Mouse (Mus musculus) hindbrain, embryonic 13.5 days (tissue): ENCODE measurements at regions not wholly inside any gene's neighbourhood (a gene's known extent, or its start where the extent isn't known, plus 50 kb on each side); places are given as distances from the start of the nearest gene placed in this dataset.

Experiments used
- ATAC-seq: fragments of 200-750 bp; cut with Nextera tagmentation; 2 replicates; pipeline ENCODE4 v1.8.0; 2017; ENCODE audit warnings: moderate TSS enrichment; ENCODE audit not compliant: low FRiP score
- H3K27ac ChIP-seq: fragments of 300-500 bp; sonication (generic); 2 replicates; pipeline ENCODE4 v1.5.1; 2015; ENCODE audit warnings: inconsistent platforms, mild to moderate bottlenecking, moderate library complexity
- H3K27me3 ChIP-seq: fragments of 300-500 bp; sonication (generic); 2 replicates; pipeline ENCODE4 v1.6.1; 2015; ENCODE audit warnings: mild to moderate bottlenecking, inconsistent platforms
- H3K36me3 ChIP-seq: fragments of 300-500 bp; sonication (generic); 2 replicates; pipeline ENCODE4 v1.6.1; 2015; ENCODE audit warnings: mild to moderate bottlenecking, inconsistent platforms
- H3K4me1 ChIP-seq: fragments of 300-500 bp; sonication (generic); replicated peaks from 2 replicates; pipeline ENCODE4 v1.6.1; 2015; ENCODE audit warnings: inconsistent platforms
- H3K4me2 ChIP-seq: fragments of 300-500 bp; sonication (generic); 2 replicates; pipeline ENCODE4 v1.6.1; 2015; ENCODE audit warnings: inconsistent platforms, mild to moderate bottlenecking, moderate library complexity
- H3K4me3 ChIP-seq: fragments of 300-500 bp; sonication (generic); 2 replicates; pipeline ENCODE4 v1.5.1; 2015; ENCODE audit warnings: mild to moderate bottlenecking, inconsistent platforms
- H3K9ac ChIP-seq: fragments of 300-500 bp; sonication (generic); 2 replicates; pipeline ENCODE4 v1.6.1; 2015; ENCODE audit warnings: mild to moderate bottlenecking, inconsistent platforms
- H3K9me3 ChIP-seq: fragments of 300-500 bp; sonication (generic); 2 replicates; pipeline ENCODE4 v1.6.1; 2016; ENCODE audit warnings: inconsistent platforms
- WGBS: fragments of 180-500 bp; shearing (Covaris S2); methylation state at CpG from one replicate; pipeline ENCODE4 v1.1.7; 2015; 5-methylcytosine and 5-hydroxymethylcytosine counted together

- Histone ChIP-seq H3K27ac (no peak overlapping the region), H3K36me3 (no peaks in the 10 kb centered on the region), H3K4me3 (no peak overlapping the region), H3K4me1 (no peaks in the 10 kb centered on the region), H3K9ac (no peak overlapping the region), H3K4me2 (no peak overlapping the region), H3K9me3 (no peaks in the 10 kb centered on the region), H3K27me3 (no peaks in the 10 kb centered on the region)
- WGBS = 79% methylated on average over 4 of the region's 4 CpGs
- ATAC-seq = no peak
Measured at GRCm38 (mm10) chr3:144050341-144050740, 154.7 kb downstream of the Lmo4 start.

- Histone ChIP-seq H3K4me1 (no peaks in the 10 kb centered on the region), H3K27me3 (no peaks in the 10 kb centered on the region), H3K27ac (no peak overlapping the region), H3K4me2 (no peak overlapping the region), H3K9me3 (no peaks in the 10 kb centered on the region), H3K9ac (no peak overlapping the region), H3K36me3 (no peaks in the 10 kb centered on the region), H3K4me3 (no peak overlapping the region)
- ATAC-seq = no peak
- 43% methylated on average over 4 of the region's 4 CpGs for WGBS
Measured at GRCm38 (mm10) chr3:144049270-144049669, 155.8 kb downstream of the Lmo4 start.

GRCm38 (mm10) chr3:144044366-144044765, 160.7 kb downstream of the Lmo4 start:
- Histone ChIP-seq H3K4me1 (no peaks in the 10 kb centered on the region), H3K9me3 (no peaks in the 10 kb centered on the region), H3K27me3 (no peaks in the 10 kb centered on the region), H3K9ac (no peak overlapping the region), H3K36me3 (no peaks in the 10 kb centered on the region), H3K4me3 (no peak overlapping the region), H3K27ac (no peak overlapping the region), H3K4me2 (no peak overlapping the region)
- WGBS = 86% methylated on average over 2 of the region's 2 CpGs
- no peak for ATAC-seq

GRCm38 (mm10) chr3:144041788-144042187, 163.2 kb downstream of the Lmo4 start:
- H3K4me3 ChIP-seq = no peak overlapping the region
- H3K9me3 ChIP-seq = no peaks in the 10 kb centered on the region
- H3K36me3 ChIP-seq = no peaks in the 10 kb centered on the region
- H3K4me2 ChIP-seq = no peak overlapping the region
- no peaks in the 10 kb centered on the region for H3K4me1 ChIP-seq
- ATAC-seq = no peak
- H3K27me3 ChIP-seq = no peaks in the 10 kb centered on the region
- no peak overlapping the region for H3K9ac ChIP-seq
- WGBS = 85% methylated on average over 5 of the region's 5 CpGs
- no peak overlapping the region for H3K27ac ChIP-seq

GRCm38 (mm10) chr3:144039498-144039897, 165.5 kb downstream of the Lmo4 start:
- 93% methylated on average over 3 of the region's 3 CpGs for WGBS
- Histone ChIP-seq H3K4me1 (no peaks in the 10 kb centered on the region), H3K9me3 (no peaks in the 10 kb centered on the region), H3K36me3 (no peaks in the 10 kb centered on the region), H3K4me3 (no peak overlapping the region), H3K4me2 (no peak overlapping the region), H3K27ac (no peak overlapping the region), H3K27me3 (no peaks in the 10 kb centered on the region), H3K9ac (no peak overlapping the region)
- ATAC-seq = no peak

- H3K27ac ChIP-seq = no peak overlapping the region
- 0 out of 2 replicates have a peak, but pooled peaks cover 5% of the 10 kb centered on the region for H3K4me1 ChIP-seq
- H3K27me3 ChIP-seq = no peaks in the 10 kb centered on the region
- no peaks in the 10 kb centered on the region for H3K9me3 ChIP-seq
- no peak overlapping the region for H3K9ac ChIP-seq
- H3K4me2 ChIP-seq = no peak overlapping the region
- WGBS = 96% methylated on average over 1 of the region's 1 CpGs
- no peak overlapping the region for H3K4me3 ChIP-seq
- H3K36me3 ChIP-seq = no peaks in the 10 kb centered on the region
- ATAC-seq = no peak
Measured at GRCm38 (mm10) chr3:144029611-144030010, 175.4 kb downstream of the Lmo4 start.

- Histone ChIP-seq H3K27ac (no peak overlapping the region), H3K36me3 (no peaks in the 10 kb centered on the region), H3K9ac (no peak overlapping the region), H3K4me2 (no peak overlapping the region), H3K4me3 (no peak overlapping the region), H3K9me3 (no peaks in the 10 kb centered on the region), H3K4me1 (0 out of 2 replicates have a peak, but pooled peaks cover 5% of the 10 kb centered on the region), H3K27me3 (no peaks in the 10 kb centered on the region)
- ATAC-seq = no peak
- WGBS = 88% methylated on average over 3 of the region's 3 CpGs
Measured at GRCm38 (mm10) chr3:144029121-144029520, 175.9 kb downstream of the Lmo4 start.

- Histone ChIP-seq H3K4me3 (no peak overlapping the region), H3K4me1 (0 out of 2 replicates have a peak, but pooled peaks cover 5% of the 10 kb centered on the region), H3K27me3 (no peaks in the 10 kb centered on the region), H3K27ac (no peak overlapping the region), H3K4me2 (no peak overlapping the region), H3K9me3 (no peaks in the 10 kb centered on the region), H3K9ac (no peak overlapping the region), H3K36me3 (no peaks in the 10 kb centered on the region)
- no peak for ATAC-seq
- WGBS = 93% methylated on average over 6 of the region's 6 CpGs
Measured at GRCm38 (mm10) chr3:144027134-144027980, 177.7 kb downstream of the Lmo4 start.

GRCm38 (mm10) chr3:144025451-144026125, 179.4 kb downstream of the Lmo4 start:
- no peak overlapping the region for H3K4me2 ChIP-seq
- no peak overlapping the region for H3K9ac ChIP-seq
- H3K27ac ChIP-seq = no peak overlapping the region
- H3K36me3 ChIP-seq = no peaks in the 10 kb centered on the region
- 0 out of 2 replicates have a peak, but pooled peaks cover 5% of the 10 kb centered on the region for H3K4me1 ChIP-seq
- ATAC-seq = no peak
- no peaks in the 10 kb centered on the region for H3K9me3 ChIP-seq
- 56% methylated on average over 14 of the region's 14 CpGs for WGBS
- no peak overlapping the region for H3K4me3 ChIP-seq
- no peaks in the 10 kb centered on the region for H3K27me3 ChIP-seq

- 92% methylated on average over 5 of the region's 5 CpGs for WGBS
- H3K36me3 ChIP-seq = no peaks in the 10 kb centered on the region
Measured at GRCm38 (mm10) chr3:144024216-144024615, 180.8 kb downstream of the Lmo4 start.

GRCm38 (mm10) chr3:144023058-144023457, 182.0 kb downstream of the Lmo4 start:
- Histone ChIP-seq H3K9ac (no peak overlapping the region), H3K9me3 (no peaks in the 10 kb centered on the region), H3K36me3 (no peaks in the 10 kb centered on the region), H3K4me1 (0 out of 2 replicates have a peak, but pooled peaks cover 5% of the 10 kb centered on the region), H3K27ac (no peak overlapping the region), H3K4me2 (no peak overlapping the region), H3K4me3 (no peak overlapping the region), H3K27me3 (no peaks in the 10 kb centered on the region)
- WGBS = 95% methylated on average over 3 of the region's 3 CpGs
- no peak for ATAC-seq

More at GRCm38 (mm10) chr3:144024216-144024615, 180.8 kb downstream of the Lmo4 start:
- Histone ChIP-seq H3K9ac (no peak overlapping the region), H3K4me2 (no peak overlapping the region), H3K4me3 (no peak overlapping the region), H3K4me1 (0 out of 2 replicates have a peak, but pooled peaks cover 5% of the 10 kb centered on the region), H3K27ac (no peak overlapping the region), H3K9me3 (no peaks in the 10 kb centered on the region), H3K27me3 (no peaks in the 10 kb centered on the region)
- no peak for ATAC-seq

- Histone ChIP-seq H3K9me3 (no peaks in the 10 kb centered on the region), H3K27me3 (no peaks in the 10 kb centered on the region), H3K4me1 (0 out of 2 replicates have a peak, but pooled peaks cover 5% of the 10 kb centered on the region), H3K9ac (no peak overlapping the region), H3K36me3 (no peaks in the 10 kb centered on the region), H3K4me2 (no peak overlapping the region), H3K4me3 (no peak overlapping the region), H3K27ac (no peak overlapping the region)
- WGBS = 92% methylated on average over 5 of the region's 5 CpGs
- no peak for ATAC-seq
Measured at GRCm38 (mm10) chr3:144021969-144022368, 183.1 kb downstream of the Lmo4 start.
